Mouse (Mus musculus) left cerebral cortex, postnatal 4 days (tissue): ENCODE results near the gene Xab2. TPM values are rescaled to one million over a fixed set of nuclear protein-coding genes. Genes with fewer than 3 reads are reported as not detected.

Experiments
- DNase-seq: peaks from one replicate; pipeline ENCODE4 v3.0.0-alpha.2; 2022
- intact Hi-C: fragments of 180-260 bp; cut with DNase I; formaldehyde crosslinking; loops from one replicate; pipeline ENCODE4 v1.15.1; 2025
- total RNA-seq, 2 experiments: library from RNA; stranded (reverse); gene quantifications; 2 replicates each; pipeline ENCODE4 v1.2.3; 2021

Gene Xab2
- total RNA-seq, 2 experiments from 2014 or later, result 38.5 to 38.8 TPM

GRCm38 (mm10) chr8:3568378-3568777, 52.7 kb downstream of the Xab2 start:
- intact Hi-C loops, result loop anchor here (10.0 kb wide), 1 partner anchor 106 kb away; the partner anchor contains the start of genes Fcor and Trappc5
- DNase-seq, result no peak

DNA sequence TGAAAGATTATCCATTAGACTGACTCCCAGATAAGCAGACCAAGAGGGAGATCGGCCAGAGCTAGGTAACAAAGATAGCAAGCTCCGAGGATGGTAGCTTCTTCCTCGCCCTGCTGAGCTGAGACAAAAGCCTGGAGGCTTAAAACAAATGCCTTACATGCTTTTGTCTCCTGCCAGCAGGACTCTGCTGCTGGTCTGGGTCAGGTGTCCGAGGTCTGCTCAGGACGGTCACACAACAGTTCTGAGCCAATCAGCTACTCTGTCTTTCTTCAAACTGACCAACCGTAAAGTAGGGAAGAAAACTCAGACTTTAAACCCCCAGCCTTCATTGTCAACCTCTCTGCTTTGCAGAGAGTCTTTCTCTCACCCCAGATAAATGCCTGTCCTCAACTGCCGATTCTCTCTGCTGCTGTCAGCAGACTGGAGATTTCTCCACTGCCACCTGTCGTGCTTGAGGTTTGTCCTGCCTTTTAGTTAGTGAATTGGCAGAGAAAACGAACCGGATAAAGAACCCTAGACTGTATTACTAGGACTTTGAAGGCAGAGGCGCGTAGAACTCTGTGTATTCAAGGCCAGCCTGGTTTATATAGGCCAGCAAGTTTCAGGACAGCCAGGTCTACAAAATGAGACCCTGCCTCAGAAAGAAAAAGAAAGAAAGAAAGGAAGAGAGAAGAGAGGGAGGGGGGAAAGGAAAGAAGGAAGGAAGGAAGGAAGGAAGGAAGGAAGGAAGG, 53.3 kb downstream of the Xab2 start, which contains the start of gene C330021F23Rik:
TSS of gene C330021F23Rik (plus strand) at position 350 of the 731 bp plus-strand sequence.
- intact Hi-C loops, result loop anchor here (10.0 kb wide), 1 partner anchor 107 kb away; the partner anchor contains the start of genes Fcor and Trappc5
- no peak for DNase-seq

Other genes starting within 250 kb of the Xab2 start
- 10 to 100 TPM; 37.1 to 38.9 TPM for gene Arhgef18, start 228.3 kb downstream of the Xab2 start, total RNA-seq
- gene Pex11g, start 153.6 kb downstream of the Xab2 start, total RNA-seq, result under 1 TPM; 0.64 to 0.66 TPM
- gene Tex45, start 150.5 kb downstream of the Xab2 start, total RNA-seq, result not detected
- 10 to 100 TPM; 43.3 TPM for gene Zfp358, start 128.2 kb downstream of the Xab2 start, total RNA-seq
- 10 to 100 TPM; 74.8 to 81.3 TPM for gene Mcoln1, start 120.9 kb downstream of the Xab2 start, total RNA-seq
- gene Pnpla6, start 105.9 kb downstream of the Xab2 start, total RNA-seq, result 10 to 100 TPM; 75.9 to 81.6 TPM
- gene C330021F23Rik, start 53.3 kb downstream of the Xab2 start, total RNA-seq, result not detected
- gene Camsap3, start 34.0 kb downstream of the Xab2 start, total RNA-seq, result 100 to 1,000 TPM; 109 to 118 TPM
- gene Pet100, start 232 bp upstream of the Xab2 start, total RNA-seq, result 10 to 100 TPM; 60.0 to 63.3 TPM
- gene Pcp2, start 4.2 kb upstream of the Xab2 start, total RNA-seq, result 1 to 10 TPM in 1 of 2 experiments, not detected in 1; 1.0 TPM
- 10 to 100 TPM; 73.8 to 78.1 TPM for gene Stxbp2, start 9.6 kb upstream of the Xab2 start, total RNA-seq
- gene Retn, start 34.5 kb upstream of the Xab2 start, total RNA-seq, result under 1 TPM; 0.76 to 0.91 TPM
- under 1 TPM; 0.38 to 0.42 TPM for gene Mcemp1, start 44.4 kb upstream of the Xab2 start, total RNA-seq
- gene Fcor, start 51.0 kb upstream of the Xab2 start, total RNA-seq, result 10 to 100 TPM; 13.6 to 14.1 TPM
- gene Trappc5, start 55.0 kb upstream of the Xab2 start, total RNA-seq, result 10 to 100 TPM; 34.4 to 37.0 TPM
- not detected for gene Fcer2a, start 72.9 kb upstream of the Xab2 start, total RNA-seq
- not detected for gene Clec4g, start 99.3 kb upstream of the Xab2 start, total RNA-seq
- gene Cd209a, start 127.7 kb upstream of the Xab2 start, total RNA-seq, result not detected
- not detected for gene Cd209e, start 233.0 kb upstream of the Xab2 start, total RNA-seq